Mouse (Mus musculus) thymus, adult 2 months (tissue): ENCODE measurements around the gene C1qbp.

Experiments
- CTCF ChIP-seq: fragments of 200-500 bp; IDR thresholded peaks from 2 replicates; pipeline ENCODE4 v1.5.1; 2012; ENCODE audit warnings: mild to moderate bottlenecking, control low read depth, low read length, moderate library complexity, borderline replicate concordance; ENCODE audit not compliant: control insufficient read depth, poor library complexity, insufficient read depth; ENCODE audit errors: extremely low read depth
- POLR2A ChIP-seq: fragments of 200-500 bp; IDR thresholded peaks from 2 replicates; pipeline ENCODE4 v1.6.1; 2012; ENCODE audit warnings: mild to moderate bottlenecking, low read length, control low read depth, moderate library complexity; ENCODE audit not compliant: control insufficient read depth, poor library complexity, insufficient read depth; ENCODE audit errors: extremely low read depth

GRCm38 (mm10) chr11:70944935-70945817, 37.6 kb downstream of the C1qbp start:
- TF ChIP-seq CTCF, result no peak
- no peak for TF ChIP-seq POLR2A
